Mouse (Mus musculus) liver, adult 2 months (tissue): ENCODE data around the gene Anapc15-ps.

Experiments used
- CTCF ChIP-seq: fragments of 200-500 bp; IDR thresholded peaks from 2 replicates; pipeline ENCODE4 v1.5.1; 2011; ENCODE audit warnings: low read depth, low read length, control low read depth
- POLR2A ChIP-seq: fragments of 200-500 bp; IDR thresholded peaks from 2 replicates; pipeline ENCODE4 v1.6.1; 2011; ENCODE audit warnings: low read length, control low read depth; ENCODE audit not compliant: insufficient read depth; ENCODE audit errors: extremely low read depth

DNA sequence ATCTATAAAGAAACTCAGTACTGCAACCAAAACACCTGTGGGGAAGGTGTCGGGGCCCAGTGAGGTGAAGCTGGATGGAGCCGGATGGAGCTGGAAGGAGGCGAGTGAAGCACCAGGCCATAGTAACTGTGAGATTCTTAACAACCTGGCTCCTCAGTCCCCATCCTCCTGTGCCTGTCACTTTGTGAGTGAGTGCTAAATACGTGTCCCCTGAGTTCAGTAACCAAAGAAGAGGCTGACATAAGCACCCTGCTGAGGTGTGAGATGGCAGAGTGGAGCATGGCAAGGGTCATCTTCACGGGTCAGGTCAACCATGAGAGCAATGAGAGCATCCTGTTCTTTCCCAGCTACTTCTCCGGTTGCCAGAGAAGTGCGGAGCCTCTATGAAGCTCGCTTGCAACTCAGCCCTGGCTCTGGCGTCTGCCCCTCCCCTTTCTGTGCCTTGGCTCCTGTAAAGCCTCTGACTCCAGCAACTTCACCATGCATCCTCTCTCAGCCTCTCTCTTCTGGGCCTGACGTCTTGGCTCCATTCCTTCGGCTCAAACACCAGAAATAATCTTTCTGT, 7.7 kb downstream of the Anapc15-ps start:
- no peak for TF ChIP-seq CTCF
- no peak for TF ChIP-seq POLR2A
